Comparison of ENCODE assay signal across 26 mouse cellular contexts in genomic region chr1:37561955-37562354, GRCm38 (mm10). TPM values are rescaled to one million over a fixed set of nuclear protein-coding genes. Genes with fewer than 3 reads are reported as not detected.
DNase-seq lines count a peak whose midpoint lies in the region; ATAC-seq and TF ChIP-seq lines count a peak whose summit lies in the region.
"Had no signal": no experiment of that assay in that cellular context is flagged by ENCODE, and none has a peak within 500 bp of the region (broad histone marks: within the 10 kb centered on the region; RNA-seq: fewer than 3 reads in every experiment).

No protein-coding gene starts in this region.

- DNase-seq in heart, adult 9 months (ENCODE audit: low spot score in 2 of 2): peak; percentile 21 to 57
- DNase-seq in heart, postnatal 4 days: no peak
- peak; percentile 29 for DNase-seq in lung, postnatal 25 days (ENCODE audit: low spot score)
- DNase-seq in lung, adult 2 months: no peak
- DNase-seq in splenic B cell, adult 2 months (ENCODE audit: low read depth, low spot score): peak; percentile 59
- no peak for DNase-seq in right cerebral cortex, postnatal 10 days (ENCODE audit: low spot score in 2 of 2)
- DNase-seq in gastrocnemius, adult 18-20 months (ENCODE audit: low spot score): no peak
- DNase-seq: cerebellum, adult 8-10 months; gastrocnemius, postnatal 14 days; lung, postnatal 10 days; right cerebral cortex, adult 18-20 months; spleen, adult 18-20 months; thymus, adult 18-20 months; thymus, postnatal 4 days had no signal

- 71% methylated on average over 3 of the region's 3 CpGs for WGBS in lung, adult 2 months

- no peaks in the 10 kb centered on the region for H3K36me3 ChIP-seq in splenic B cell, adult 2 months (ENCODE audit: control insufficient read depth, insufficient read depth, low read length, poor library complexity, severe bottlenecking)
- H3K36me3 ChIP-seq: embryonic facial prominence, embryonic 12.5 days; heart, embryonic 10.5 days; limb, embryonic 12.5 days; liver, embryonic 15.5 days; midbrain, embryonic 12.5 days; neural tube, embryonic 13.5 days; stomach, embryonic 15.5 days had no signal

- no peak for TF ChIP-seq CTCF in lung, adult 2 months (IDR thresholded peaks at IDR 0.05; ENCODE audit: insufficient read depth, low read length)

- no peaks in the 10 kb centered on the region; the same call in 1 of the 2 replicates for H3K4me1 ChIP-seq in lung, adult 2 months (ENCODE audit: control insufficient read depth, insufficient read depth, low read length)
- H3K4me1 ChIP-seq: embryonic facial prominence, embryonic 12.5 days; forebrain, embryonic 13.5 days; heart, embryonic 10.5 days; limb, embryonic 12.5 days; liver, embryonic 15.5 days; midbrain, embryonic 12.5 days; neural tube, embryonic 13.5 days; stomach, embryonic 15.5 days had no signal

- H3K27me3 ChIP-seq in splenic B cell, adult 2 months (ENCODE audit: control insufficient read depth, insufficient read depth, low read length, poor library complexity, severe bottlenecking): no peaks in the 10 kb centered on the region
- H3K27me3 ChIP-seq: embryonic facial prominence, embryonic 12.5 days; forebrain, embryonic 13.5 days; limb, embryonic 12.5 days; liver, embryonic 15.5 days; midbrain, embryonic 12.5 days; neural tube, embryonic 13.5 days; stomach, embryonic 15.5 days had no signal

- TF ChIP-seq POLR2A in lung, adult 2 months (IDR thresholded peaks at IDR 0.05; ENCODE audit: borderline replicate concordance, extremely low read depth, low read depth, low read length): no peak

- no peak overlapping the region for H3K4me3 ChIP-seq in lung, adult 2 months (replicated peaks; ENCODE audit: extremely low read depth, low read depth, low read length)
- H3K4me3 ChIP-seq: embryonic facial prominence, embryonic 12.5 days; erythroblast, embryonic 14.5 days; forebrain, embryonic 13.5 days; heart, embryonic 10.5 days; limb, embryonic 12.5 days; liver, embryonic 15.5 days; midbrain, embryonic 12.5 days; neural tube, embryonic 13.5 days; stomach, embryonic 15.5 days had no signal

- peak; percentile 42 to 49; a peak in 2 of 4 replicates for ATAC-seq in hematopoietic stem cell, adult 5-6 weeks (replicated peaks in 1 of 2; ENCODE audit: insufficient read depth in 1 of 2, low FRiP score in 2 of 2, low TSS enrichment in 1 of 2, low read depth in 1 of 2, poor library complexity in 2 of 2, severe bottlenecking in 2 of 2)
- ATAC-seq: forebrain, embryonic 13.5 days; hindbrain, embryonic 16.5 days; intestine, postnatal 0 days had no signal

RNA-seq across cellular contexts. Expression of gene Mgat4a, which starts 21.1 kb away (rescaled TPM):
- 10 to 100 TPM; 15.1 to 15.5 TPM for total RNA-seq in heart, postnatal 4 days (2021)
- 3.0 and 4.2 TPM in 2 replicates for polyA plus RNA-seq in lung, adult 2 months (2012; rRNA removed)
- 22.9 and 28.3 TPM in 2 replicates for total RNA-seq in hematopoietic stem cell, adult 5-6 weeks (2017)
- 1 to 10 TPM; 4.8 to 8.7 TPM for total RNA-seq in gastrocnemius, adult 18-20 months (2021)

Comparison
In these comparisons a context has a peak if more than half of its experiments do, and no peak if none do; other contexts are left out.
1. DNase-seq: peak in heart, adult 9 months (2 of 2), lung, postnatal 25 days (single experiment) and splenic B cell, adult 2 months (single experiment); none in heart, postnatal 4 days (single experiment), lung, adult 2 months (single experiment), right cerebral cortex, postnatal 10 days (0 of 2) and gastrocnemius, adult 18-20 months (single experiment).